Mouse (Mus musculus) G1E (cell line): ENCODE data around the gene Ggt6.

Experiments
- CTCF ChIP-seq: IDR thresholded peaks from 2 replicates; pipeline ENCODE4 v1.5.1; 2012; ENCODE audit warnings: low read depth, low read length, inconsistent platforms, mixed read lengths
- GATA1 ChIP-seq: IDR thresholded peaks from 2 replicates; pipeline ENCODE4 v1.6.1; 2012; ENCODE audit warnings: borderline replicate concordance, low read length, inconsistent platforms, mixed read lengths
- GATA2 ChIP-seq: IDR thresholded peaks from 2 replicates; pipeline ENCODE4 v1.6.1; 2012; ENCODE audit warnings: low read depth, low read length, inconsistent platforms, borderline replicate concordance
- POLR2AphosphoS5 ChIP-seq: IDR thresholded peaks from 2 replicates; pipeline ENCODE4 v1.6.1; 2012; ENCODE audit warnings: low read depth, low read length, inconsistent platforms; ENCODE audit not compliant: insufficient replicate concordance
- TAL1 ChIP-seq: conservative IDR thresholded peaks from 2 replicates; pipeline ENCODE4 v1.6.1; 2012; ENCODE audit warnings: low read depth, low read length, inconsistent platforms, mixed read lengths

- TF ChIP-seq GATA1 = no peak
- no peak for TF ChIP-seq CTCF
- no peak for TF ChIP-seq TAL1
- TF ChIP-seq POLR2AphosphoS5 = no peak
- no peak for TF ChIP-seq GATA2
Measured at GRCm38 (mm10) chr11:72423686-72424085, 11.6 kb upstream of the Ggt6 start.
